9 mouse cellular contexts compared by ENCODE assay signal in the genomic region with DNA sequence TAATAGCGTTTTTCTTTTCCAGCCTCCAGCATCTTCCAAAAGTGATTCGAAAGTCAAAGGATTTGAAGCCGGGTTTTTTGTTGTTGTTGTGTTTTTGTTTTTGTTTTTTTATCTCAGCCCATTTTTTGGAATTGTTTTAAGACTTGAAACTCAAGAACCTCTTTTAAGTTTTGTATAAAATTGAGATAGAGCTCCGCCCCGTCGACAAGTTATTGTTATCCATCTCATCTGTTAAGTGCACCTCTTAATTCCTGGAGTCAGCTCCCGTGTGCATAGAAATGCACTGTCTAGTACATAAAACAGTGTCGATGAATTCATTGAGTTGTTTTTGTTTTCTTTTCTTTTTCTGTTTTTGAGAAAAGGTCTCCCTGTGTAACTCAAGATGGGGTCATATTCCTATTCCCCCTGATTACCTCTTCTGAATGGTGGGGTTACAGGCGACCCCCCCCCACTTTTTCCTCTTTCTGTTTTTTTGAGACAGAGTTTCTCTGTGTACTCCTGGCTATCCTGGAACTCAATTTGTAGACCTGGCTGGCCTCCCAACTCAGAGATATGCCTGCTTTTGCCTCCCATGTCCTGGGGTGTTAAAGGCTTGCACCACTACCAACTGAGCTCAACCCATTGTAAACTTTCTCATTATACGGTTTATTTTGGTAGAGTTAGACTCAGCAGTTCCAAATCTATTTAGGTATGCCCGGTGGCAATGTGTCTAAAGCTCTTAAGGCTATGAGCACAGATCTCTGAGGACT. TPM values are rescaled to one million over a fixed set of nuclear protein-coding genes. Genes with fewer than 3 reads are reported as not detected.
DNase-seq lines count a peak whose midpoint lies in the region; ATAC-seq and TF ChIP-seq lines count a peak whose summit lies in the region.
"Had no signal": no experiment of that assay in that cellular context is flagged by ENCODE, and none has a peak within 500 bp of the region (broad histone marks: within the 10 kb centered on the region; RNA-seq: fewer than 3 reads in every experiment).

No protein-coding gene starts in this region.

- H3K4me2 ChIP-seq in intestine, embryonic 14.5 days (ENCODE audit: low read length): peak overlapping the region; percentile 62
- H3K4me2 ChIP-seq in neural tube, embryonic 12.5 days (replicated peaks): peak overlapping the region; percentile 55

- peaks cover 30% of the 10 kb centered on the region for H3K36me3 ChIP-seq in G1E (replicated peaks)
- no peaks in the 10 kb centered on the region; the same call in 1 of the 2 replicates for H3K36me3 ChIP-seq in intestine, embryonic 14.5 days (ENCODE audit: control insufficient read depth, insufficient read depth, low read length)
- no peaks in the 10 kb centered on the region for H3K36me3 ChIP-seq in neural tube, embryonic 12.5 days

- 13% methylated on average over 11 of the region's 11 CpGs for WGBS in intestine, embryonic 14.5 days
- 11% methylated on average over 11 of the region's 11 CpGs for WGBS in neural tube, embryonic 12.5 days

- intact Hi-C loops in gastrocnemius, postnatal 14 days (cut with DNase I; ENCODE audit: low total_unique reads): no loop called here

- peaks cover 52% of the 10 kb centered on the region for H3K4me1 ChIP-seq in G1E (ENCODE audit: insufficient read depth, low read depth, low read length)
- peaks cover 10% of the 10 kb centered on the region; the same call in 1 of the 2 replicates for H3K4me1 ChIP-seq in intestine, embryonic 14.5 days (replicated peaks; ENCODE audit: control insufficient read depth, insufficient read depth, low read length)
- peaks cover 4% of the 10 kb centered on the region; the same call in 1 of the 2 replicates for H3K4me1 ChIP-seq in neural tube, embryonic 12.5 days

- no peak for ATAC-seq in G1E (ENCODE audit: extremely low read depth, insufficient number of reproducible peaks, low FRiP score, poor library complexity, severe bottlenecking)
- 0 out of 2 replicates have a peak, but pooled peaks have one; percentile 27 for ATAC-seq in erythroid progenitor cell, adult 5-6 weeks (replicated peaks; ENCODE audit: low FRiP score, poor library complexity, severe bottlenecking)
- ATAC-seq in intestine, embryonic 14.5 days (replicated peaks; ENCODE audit: low FRiP score, low TSS enrichment, low read depth): no peak
- ATAC-seq in neural tube, embryonic 12.5 days (ENCODE audit: low FRiP score, low read depth): no peak; the same call in 1 of the 2 replicates

- H3K9me3 ChIP-seq in G1E (replicated peaks): no peaks in the 10 kb centered on the region
- H3K9me3 ChIP-seq in intestine, embryonic 14.5 days (ENCODE audit: control insufficient read depth, low read length): no peaks in the 10 kb centered on the region
- no peaks in the 10 kb centered on the region for H3K9me3 ChIP-seq in neural tube, embryonic 12.5 days

- peak overlapping the region; percentile 84 for H3K27ac ChIP-seq in intestine, embryonic 14.5 days (ENCODE audit: low read depth)
- no peak overlapping the region for H3K27ac ChIP-seq in neural tube, embryonic 12.5 days

- H3K4me3 ChIP-seq in G1E (ENCODE audit: low read depth, low read length): peak overlapping the region; percentile 88
- peak overlapping the region; percentile 84 for H3K4me3 ChIP-seq in intestine, embryonic 14.5 days (ENCODE audit: low read depth, low read length)
- H3K4me3 ChIP-seq in neural tube, embryonic 12.5 days: peak overlapping the region; percentile 78

- H3K9ac ChIP-seq in intestine, embryonic 14.5 days (ENCODE audit: low read length): peak overlapping the region; percentile 64
- H3K9ac ChIP-seq in neural tube, embryonic 12.5 days: peak overlapping the region; percentile 79

- no peaks in the 10 kb centered on the region for H3K27me3 ChIP-seq in G1E (ENCODE audit: insufficient read depth, low read length)
- H3K27me3 ChIP-seq in intestine, embryonic 14.5 days (replicated peaks; ENCODE audit: control insufficient read depth, insufficient read depth, low read length): no peaks in the 10 kb centered on the region
- no peaks in the 10 kb centered on the region for H3K27me3 ChIP-seq in neural tube, embryonic 12.5 days (replicated peaks)
- H3K27me3 ChIP-seq: Patski had no signal

- no peak for TF ChIP-seq CTCF in G1E (IDR thresholded peaks at IDR 0.05; ENCODE audit: low read depth, low read length)

- DNase-seq in gastrocnemius, postnatal 14 days: peak; percentile 13
- DNase-seq in gastrocnemius, postnatal 10 days: no peak
- no peak for DNase-seq in G1E (ENCODE audit: low spot score)
- no peak for DNase-seq in intestine, embryonic 14.5 days (ENCODE audit: low spot score)
- DNase-seq in thymus, postnatal 14 days: no peak
- DNase-seq in left cerebral cortex, adult 11 months (ENCODE audit: low spot score): no peak

RNA-seq across cellular contexts. Expression of a gene that starts 28.2 kb away (rescaled TPM):
- 10 to 100 TPM; 13.5 to 13.7 TPM for total RNA-seq in gastrocnemius, postnatal 14 days (2021)
- total RNA-seq in gastrocnemius, postnatal 10 days (2021): 10 to 100 TPM; 16.8 to 21.8 TPM
- total RNA-seq in G1E (2014; fragmentation: Nextera tagmentation) (115 and 130 TPM in 2 replicates), G1E (2017) (29.4 and 37.4 TPM in 2 replicates)
- polyA plus RNA-seq in G1E (2012): 18.6 and 20.5 TPM in 2 replicates
- 96.2 and 108 TPM in 2 replicates for total RNA-seq in erythroid progenitor cell, adult 5-6 weeks (2015; ENCODE audit: low replicate concordance)
- total RNA-seq in erythroid progenitor cell, adult 5-6 weeks (2017; ENCODE audit: low replicate concordance): 99.2 and 106 TPM in 2 replicates
- polyA plus RNA-seq in intestine, embryonic 14.5 days (2014; fragmentation: Nextera tagmentation; extraction: Ambion mirVana): 28.0 and 31.0 TPM in 2 replicates
- 44.9 and 51.6 TPM in 2 replicates for polyA plus RNA-seq in neural tube, embryonic 12.5 days (2016; fragmentation: Nextera tagmentation; extraction: Ambion mirVana)

RNA-seq across cellular contexts. Expression of a gene that starts 38.7 kb away (rescaled TPM):
- 1 to 10 TPM; 8.8 to 9.4 TPM for total RNA-seq in gastrocnemius, postnatal 14 days (2021)
- 1 to 10 TPM; 8.9 to 9.0 TPM for total RNA-seq in gastrocnemius, postnatal 10 days (2021)
- total RNA-seq in G1E (2014; fragmentation: Nextera tagmentation) (28.4 and 35.4 TPM in 2 replicates), G1E (2017) (38.6 and 43.8 TPM in 2 replicates)
- polyA plus RNA-seq in G1E (2012): 13.6 and 15.4 TPM in 2 replicates
- 5.4 and 15.1 TPM in 2 replicates for total RNA-seq in erythroid progenitor cell, adult 5-6 weeks (2015; ENCODE audit: low replicate concordance)
- total RNA-seq in erythroid progenitor cell, adult 5-6 weeks (2017; ENCODE audit: low replicate concordance): 4.0 and 9.4 TPM in 2 replicates
- polyA plus RNA-seq in intestine, embryonic 14.5 days (2014; fragmentation: Nextera tagmentation; extraction: Ambion mirVana): 28.5 and 29.6 TPM in 2 replicates
- polyA plus RNA-seq in neural tube, embryonic 12.5 days (2016; fragmentation: Nextera tagmentation; extraction: Ambion mirVana): 24.4 and 28.6 TPM in 2 replicates

RNA-seq across cellular contexts. Expression of a gene that starts 46.8 kb away (rescaled TPM):
- total RNA-seq in gastrocnemius, postnatal 14 days (2021): 10 to 100 TPM; 41.6 to 42.7 TPM
- total RNA-seq in gastrocnemius, postnatal 10 days (2021): 10 to 100 TPM; 46.5 TPM
- total RNA-seq in G1E (2014; fragmentation: Nextera tagmentation) (176 and 198 TPM in 2 replicates), G1E (2017) (106 and 113 TPM in 2 replicates)
- polyA plus RNA-seq in G1E (2012): 30.9 and 31.6 TPM in 2 replicates
- total RNA-seq in erythroid progenitor cell, adult 5-6 weeks (2015; ENCODE audit: low replicate concordance): 75.0 and 95.2 TPM in 2 replicates
- total RNA-seq in erythroid progenitor cell, adult 5-6 weeks (2017; ENCODE audit: low replicate concordance): 97.5 and 100.0 TPM in 2 replicates
- 195 and 219 TPM in 2 replicates for polyA plus RNA-seq in intestine, embryonic 14.5 days (2014; fragmentation: Nextera tagmentation; extraction: Ambion mirVana)
- 264 and 270 TPM in 2 replicates for polyA plus RNA-seq in neural tube, embryonic 12.5 days (2016; fragmentation: Nextera tagmentation; extraction: Ambion mirVana)
